Mouse (Mus musculus) testis, adult 2 months (tissue): ENCODE measurements around the gene Gcnt3.

Experiments
- CTCF ChIP-seq: fragments of 200-500 bp; IDR thresholded peaks from 2 replicates; pipeline ENCODE4 v1.5.1; 2012; ENCODE audit warnings: low read depth, mild to moderate bottlenecking, inconsistent platforms, low read length, moderate library complexity; ENCODE audit not compliant: control insufficient read depth, insufficient read depth, insufficient replicate concordance
- POLR2A ChIP-seq: fragments of 200-500 bp; IDR thresholded peaks from 2 replicates; pipeline ENCODE4 v1.6.1; 2012; ENCODE audit warnings: low read depth, mild to moderate bottlenecking, inconsistent platforms, low read length, moderate library complexity; ENCODE audit not compliant: control insufficient read depth

DNA sequence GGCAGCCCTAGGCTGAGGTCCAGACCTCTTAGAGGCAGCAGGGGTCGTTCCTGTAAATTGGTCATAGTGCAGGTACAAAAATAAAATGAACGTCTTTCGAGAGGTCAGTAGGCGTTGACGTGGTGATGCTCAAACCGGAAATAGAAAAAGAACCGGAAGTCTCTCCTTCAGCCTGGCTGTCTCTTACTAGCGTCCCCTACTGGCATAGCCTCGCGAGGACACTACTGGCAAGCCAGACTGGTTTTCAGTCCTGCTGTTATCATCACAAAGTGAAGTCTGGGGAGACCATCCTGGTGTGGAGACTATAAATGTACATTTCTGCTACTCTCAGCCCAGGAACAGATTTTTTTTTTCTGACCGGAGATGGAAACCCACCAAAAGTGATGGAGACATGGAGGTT lies 2.7 kb upstream of the Gcnt3 start:
- peak; percentile 58; the same call in 1 of the 2 replicates for TF ChIP-seq POLR2A
- peak; percentile 54; the same call in 1 of the 2 replicates for TF ChIP-seq CTCF
